In genomic region chr16:11317324-11317723, GRCm38 (mm10) we compare ENCODE assay signal across 10 mouse cellular contexts. TPM values are rescaled to one million over a fixed set of nuclear protein-coding genes. Genes with fewer than 3 reads are reported as not detected.
DNase-seq lines count a peak whose midpoint lies in the region; ATAC-seq lines count a peak whose summit lies in the region.
"Had no signal": no experiment of that assay in that cellular context is flagged by ENCODE, and none has a peak within 500 bp of the region (broad histone marks: within the 10 kb centered on the region; RNA-seq: fewer than 3 reads in every experiment).

No protein-coding gene starts in this region.

- H3K4me2 ChIP-seq in kidney, embryonic 15.5 days = no peak overlapping the region
- no peak overlapping the region for H3K4me2 ChIP-seq in embryonic facial prominence, embryonic 11.5 days (ENCODE audit: low read depth, low read length)
- no peak overlapping the region for H3K4me2 ChIP-seq in hindbrain, embryonic 13.5 days

- no peak overlapping the region for H3K9ac ChIP-seq in kidney, embryonic 15.5 days
- no peak overlapping the region for H3K9ac ChIP-seq in embryonic facial prominence, embryonic 11.5 days (replicated peaks; ENCODE audit: low read length)
- no peak overlapping the region for H3K9ac ChIP-seq in hindbrain, embryonic 13.5 days

- no peak for ATAC-seq in kidney, embryonic 15.5 days (replicated peaks; ENCODE audit: low FRiP score)
- ATAC-seq in embryonic facial prominence, embryonic 11.5 days (replicated peaks; ENCODE audit: insufficient number of reproducible peaks, low FRiP score, low TSS enrichment, low read depth) = peak; percentile 78; the same call in 1 of the 2 replicates
- no peak for ATAC-seq in hindbrain, embryonic 13.5 days (ENCODE audit: low FRiP score)
- ATAC-seq: Patski had no signal

- DNase-seq in kidney, adult 11 months = no peak
- DNase-seq in NIH3T3 (ENCODE audit: low read depth) = peak; percentile 30
- peak; percentile 78 for DNase-seq in embryonic facial prominence, embryonic 11.5 days (ENCODE audit: low spot score)
- DNase-seq in adrenal gland, postnatal 25 days = no peak
- no peak for DNase-seq in cerebellum, adult 11 months
- DNase-seq: cerebellum, adult 2 months had no signal

- H3K79me2 ChIP-seq in macrophage (ENCODE audit: inconsistent target) = no peaks in the 10 kb centered on the region

- H3K27me3 ChIP-seq in kidney, embryonic 15.5 days = no peaks in the 10 kb centered on the region
- no peaks in the 10 kb centered on the region for H3K27me3 ChIP-seq in embryonic facial prominence, embryonic 11.5 days (ENCODE audit: control insufficient read depth, insufficient read depth, low read length)
- no peaks in the 10 kb centered on the region for H3K27me3 ChIP-seq in hindbrain, embryonic 13.5 days
- H3K27me3 ChIP-seq: Patski had no signal

- no peaks in the 10 kb centered on the region for H3K9me3 ChIP-seq in kidney, embryonic 15.5 days (replicated peaks)
- no peaks in the 10 kb centered on the region for H3K9me3 ChIP-seq in embryonic facial prominence, embryonic 11.5 days (replicated peaks; ENCODE audit: control insufficient read depth, low read length)
- no peaks in the 10 kb centered on the region for H3K9me3 ChIP-seq in hindbrain, embryonic 13.5 days

- peaks cover 17% of the 10 kb centered on the region for H3K4me1 ChIP-seq in kidney, embryonic 15.5 days
- H3K4me1 ChIP-seq in embryonic facial prominence, embryonic 11.5 days (ENCODE audit: control insufficient read depth, insufficient read depth, low read length) = no peaks in the 10 kb centered on the region
- H3K4me1 ChIP-seq in hindbrain, embryonic 13.5 days (replicated peaks) = peaks cover 5% of the 10 kb centered on the region

- H3K27ac ChIP-seq in kidney, embryonic 15.5 days = peak overlapping the region; percentile 41; the same call in 1 of the 2 replicates
- H3K27ac ChIP-seq in embryonic facial prominence, embryonic 11.5 days (replicated peaks; ENCODE audit: low read depth, low read length) = 0 out of 2 replicates have a peak overlapping the region, but pooled peaks have one; percentile 36
- peak overlapping the region; percentile 51 for H3K27ac ChIP-seq in macrophage
- no peak overlapping the region for H3K27ac ChIP-seq in hindbrain, embryonic 13.5 days

- WGBS in kidney, embryonic 15.5 days = 62% methylated on average over 6 of the region's 6 CpGs
- 35% methylated on average over 6 of the region's 6 CpGs for WGBS in embryonic facial prominence, embryonic 11.5 days
- WGBS in macrophage (ENCODE audit: missing documents) = 7% methylated on average over 6 of the region's 6 CpGs
- 75% methylated on average over 6 of the region's 6 CpGs for WGBS in hindbrain, embryonic 13.5 days

- H3K36me3 ChIP-seq in kidney, embryonic 15.5 days = no peaks in the 10 kb centered on the region
- no peaks in the 10 kb centered on the region for H3K36me3 ChIP-seq in embryonic facial prominence, embryonic 11.5 days (replicated peaks; ENCODE audit: control insufficient read depth, insufficient read depth, low read depth, low read length)
- no peaks in the 10 kb centered on the region for H3K36me3 ChIP-seq in macrophage (ENCODE audit: inconsistent target)
- H3K36me3 ChIP-seq in hindbrain, embryonic 13.5 days = no peaks in the 10 kb centered on the region

- H3K4me3 ChIP-seq in kidney, embryonic 15.5 days (replicated peaks) = no peak overlapping the region
- H3K4me3 ChIP-seq in embryonic facial prominence, embryonic 11.5 days (ENCODE audit: low read depth, low read length) = no peak overlapping the region
- H3K4me3 ChIP-seq in macrophage (ENCODE audit: inconsistent target) = no peak overlapping the region
- no peak overlapping the region for H3K4me3 ChIP-seq in hindbrain, embryonic 13.5 days

RNA-seq across cellular contexts. Expression of gene Tnfrsf17, which starts 3.7 kb away (rescaled TPM):
- polyA plus RNA-seq in kidney, embryonic 15.5 days (2015; fragmentation: Nextera tagmentation; extraction: Ambion mirVana) = not detected in 2 replicates
- not detected in 2 replicates for polyA plus RNA-seq in embryonic facial prominence, embryonic 11.5 days (2014; fragmentation: Nextera tagmentation; extraction: Ambion mirVana)
- 1 to 10 TPM in 2 of 26 experiments, not detected in 24; 1.2 to 1.4 TPM for total RNA-seq in macrophage (2018; cell fraction: chromatin; rRNA removed)
- total RNA-seq in macrophage (2018; cell fraction: cytosol; rRNA removed) = under 1 TPM in 12 of 26 experiments, not detected in 14; 0.10 to 0.80 (median 0.27) TPM
- total RNA-seq in macrophage (2018; cell fraction: nucleus; rRNA removed) = not detected
- not detected in 3 replicates for polyA plus RNA-seq in macrophage (2018)
- not detected in 2 replicates for total RNA-seq in adrenal gland, postnatal 25 days (2021)
- not detected in 2 replicates for polyA plus RNA-seq in hindbrain, embryonic 13.5 days (2015; fragmentation: Nextera tagmentation; extraction: Ambion mirVana)
- polyA plus RNA-seq: Patski had no signal

RNA-seq across cellular contexts. Expression of gene Snx29, which starts 5.4 kb away (rescaled TPM):
- polyA plus RNA-seq in kidney, embryonic 15.5 days (2015; fragmentation: Nextera tagmentation; extraction: Ambion mirVana) = 17.1 and 19.8 TPM in 2 replicates
- polyA plus RNA-seq in embryonic facial prominence, embryonic 11.5 days (2014; fragmentation: Nextera tagmentation; extraction: Ambion mirVana) = 6.1 and 7.0 TPM in 2 replicates
- total RNA-seq in macrophage (2018; cell fraction: chromatin; rRNA removed) = 1,000 to 10,000 TPM in 3 of 26 experiments, 100 to 1,000 TPM in 23; 195 to 1,041 (median 402) TPM
- total RNA-seq in macrophage (2018; cell fraction: cytosol; rRNA removed) = 10 to 100 TPM; 13.6 to 62.6 (median 28.8) TPM
- 100 to 1,000 TPM in 18 of 26 experiments, 10 to 100 TPM in 8; 44.5 to 609 (median 191) TPM for total RNA-seq in macrophage (2018; cell fraction: nucleus; rRNA removed)
- 19.8 to 25.6 TPM (median 21.9 TPM) in 3 replicates for polyA plus RNA-seq in macrophage (2018)
- 16.1 and 20.7 TPM in 2 replicates for total RNA-seq in adrenal gland, postnatal 25 days (2021)
- 20.9 and 22.7 TPM in 2 replicates for polyA plus RNA-seq in hindbrain, embryonic 13.5 days (2015; fragmentation: Nextera tagmentation; extraction: Ambion mirVana)

Comparison
In these comparisons a context has a peak if more than half of its experiments do, and no peak if none do; other contexts are left out.
1. DNase-seq: peak in NIH3T3 (single experiment) and embryonic facial prominence, embryonic 11.5 days (single experiment); none in kidney, adult 11 months (single experiment), adrenal gland, postnatal 25 days (single experiment) and cerebellum, adult 11 months (single experiment).